Mouse (Mus musculus) intestine, embryonic 16.5 days (tissue): Measurements from ENCODE around the gene Shisa8. TPM values are rescaled to one million over a fixed set of nuclear protein-coding genes. Genes with fewer than 3 reads are reported as not detected.
A peak's percentile ranks its signal among the peaks of the same experiment; 100 is the strongest.

Experiments used
- ATAC-seq: fragments of 200-750 bp; cut with Nextera tagmentation; 2 replicates; pipeline ENCODE4 v1.8.0; 2017; ENCODE audit warnings: moderate TSS enrichment, moderate library complexity
- H3K27ac ChIP-seq: fragments of 300-500 bp; sonication (generic); 2 replicates; pipeline ENCODE4 v1.5.1; 2014; ENCODE audit warnings: mild to moderate bottlenecking, low read length
- H3K27me3 ChIP-seq: fragments of 300-500 bp; sonication (generic); replicated peaks from 2 replicates; pipeline ENCODE4 v1.6.1; 2014; ENCODE audit warnings: low read length, control low read depth, mixed read lengths; ENCODE audit not compliant: control insufficient read depth, insufficient read depth
- H3K36me3 ChIP-seq: fragments of 300-500 bp; sonication (generic); 2 replicates; pipeline ENCODE4 v1.6.1; 2014; ENCODE audit warnings: low read length, control low read depth; ENCODE audit not compliant: control insufficient read depth, insufficient read depth
- H3K4me1 ChIP-seq: fragments of 300-500 bp; sonication (generic); 2 replicates; pipeline ENCODE4 v1.6.1; 2014; ENCODE audit warnings: low read length, control low read depth, mixed read lengths; ENCODE audit not compliant: control insufficient read depth, insufficient read depth
- H3K4me2 ChIP-seq: fragments of 300-500 bp; sonication (generic); 2 replicates; pipeline ENCODE4 v1.6.1; 2014; ENCODE audit warnings: low read depth, low read length, control low read depth
- H3K4me3 ChIP-seq: fragments of 300-500 bp; sonication (generic); 2 replicates; pipeline ENCODE4 v1.5.1; 2014; ENCODE audit warnings: mild to moderate bottlenecking, low read length
- H3K9ac ChIP-seq: fragments of 300-500 bp; sonication (generic); 2 replicates; pipeline ENCODE4 v1.6.1; 2014; ENCODE audit warnings: low read depth, low read length
- H3K9me3 ChIP-seq: fragments of 300-500 bp; sonication (generic); 2 replicates; pipeline ENCODE4 v1.6.1; 2016; ENCODE audit warnings: low read length, control low read depth; ENCODE audit not compliant: control insufficient read depth
- WGBS: fragments of 180-500 bp; shearing (Covaris S2); extraction: QIAGEN DNeasy Blood & Tissue Kit; methylation state at CpG from one replicate; pipeline ENCODE4 v1.1.7; 2014; 5-methylcytosine and 5-hydroxymethylcytosine counted together
- polyA plus RNA-seq: library from polyadenylated mRNA; unstranded; fragments of >200 nt; fragmentation: Nextera tagmentation; extraction: Ambion mirVana; gene quantifications from 2 replicates; pipeline ENCODE4 v1.2.1, GENCODE M21; 2015

Gene Shisa8
- polyA plus RNA-seq, 1 experiment from 2014 or later = 0.09 TPM

GRCm38 (mm10) chr15:82163356-82164060, 49.1 kb downstream of the Shisa8 start:
- Histone ChIP-seq H3K9me3 (no peaks in the 10 kb centered on the region), H3K9ac (0 out of 2 replicates have a peak overlapping the region, but pooled peaks have one; percentile 26), H3K4me3 (no peak overlapping the region), H3K4me1 (peaks cover 78% of the 10 kb centered on the region), H3K27me3 (no peaks in the 10 kb centered on the region), H3K4me2 (peak overlapping the region; percentile 39; the same call in 1 of the 2 replicates), H3K27ac (peak overlapping the region; percentile 86), H3K36me3 (no peaks in the 10 kb centered on the region)
- 82% methylated on average over 10 of the region's 10 CpGs for WGBS
- no peak for ATAC-seq

- ATAC-seq = no peak
- WGBS = 83% methylated on average over 12 of the region's 12 CpGs
- Histone ChIP-seq H3K36me3 (no peaks in the 10 kb centered on the region), H3K4me1 (peaks cover 80% of the 10 kb centered on the region), H3K27ac (no peak overlapping the region), H3K27me3 (no peaks in the 10 kb centered on the region), H3K9ac (no peak overlapping the region), H3K4me2 (no peak overlapping the region), H3K4me3 (no peak overlapping the region), H3K9me3 (no peaks in the 10 kb centered on the region)
Measured at GRCm38 (mm10) chr15:82161965-82162600, 50.5 kb downstream of the Shisa8 start.

- no peaks in the 10 kb centered on the region for H3K9me3 ChIP-seq
- 60% methylated on average over 11 of the region's 11 CpGs for WGBS
- peaks cover 73% of the 10 kb centered on the region for H3K4me1 ChIP-seq
- H3K27me3 ChIP-seq = no peaks in the 10 kb centered on the region
- H3K4me3 ChIP-seq = no peak overlapping the region
- H3K4me2 ChIP-seq = no peak overlapping the region
- 0 out of 2 replicates have a peak overlapping the region, but pooled peaks have one; percentile 10 for H3K27ac ChIP-seq
- H3K36me3 ChIP-seq = peaks cover 2% of the 10 kb centered on the region; the same call in 1 of the 2 replicates
- no peak overlapping the region for H3K9ac ChIP-seq
- no peak for ATAC-seq
Measured at GRCm38 (mm10) chr15:82160731-82161640, 51.6 kb downstream of the Shisa8 start.

- no peak overlapping the region for H3K4me2 ChIP-seq
- peaks cover 63% of the 10 kb centered on the region for H3K4me1 ChIP-seq
- peak overlapping the region; percentile 75 for H3K27ac ChIP-seq
- WGBS = 77% methylated on average over 9 of the region's 9 CpGs
- H3K27me3 ChIP-seq = no peaks in the 10 kb centered on the region
- H3K9ac ChIP-seq = no peak overlapping the region
- H3K36me3 ChIP-seq = peaks cover 2% of the 10 kb centered on the region
- ATAC-seq = no peak
- H3K4me3 ChIP-seq = no peak overlapping the region
- no peaks in the 10 kb centered on the region for H3K9me3 ChIP-seq
Measured at GRCm38 (mm10) chr15:82159471-82159870, 53.1 kb downstream of the Shisa8 start.

- peak overlapping the region; percentile 27 for H3K9ac ChIP-seq
- 0 out of 2 replicates have a peak, but pooled peaks have one; percentile 16 for ATAC-seq
- WGBS = 36% methylated on average over 17 of the region's 17 CpGs
- H3K36me3 ChIP-seq = peaks cover 2% of the 10 kb centered on the region
- H3K4me2 ChIP-seq = peak overlapping the region; percentile 7; the same call in 1 of the 2 replicates
- H3K4me1 ChIP-seq = peaks cover 59% of the 10 kb centered on the region
- H3K27ac ChIP-seq = peak overlapping the region; percentile 75
- no peaks in the 10 kb centered on the region for H3K27me3 ChIP-seq
- H3K4me3 ChIP-seq = no peak overlapping the region
- H3K9me3 ChIP-seq = no peaks in the 10 kb centered on the region
Measured at GRCm38 (mm10) chr15:82158243-82159035, 54.2 kb downstream of the Shisa8 start.

- H3K9me3 ChIP-seq = no peaks in the 10 kb centered on the region
- no peak for ATAC-seq
- WGBS = 61% methylated on average over 10 of the region's 10 CpGs
Measured at GRCm38 (mm10) chr15:82156902-82157301, 55.7 kb downstream of the Shisa8 start.

GRCm38 (mm10) chr15:82156298-82156697, 56.3 kb downstream of the Shisa8 start:
- Histone ChIP-seq H3K27me3 (no peaks in the 10 kb centered on the region), H3K36me3 (peaks cover 2% of the 10 kb centered on the region), H3K27ac (no peak overlapping the region), H3K4me1 (peaks cover 52% of the 10 kb centered on the region), H3K9me3 (no peaks in the 10 kb centered on the region), H3K4me2 (no peak overlapping the region), H3K9ac (no peak overlapping the region), H3K4me3 (no peak overlapping the region)
- 88% methylated on average over 6 of the region's 6 CpGs for WGBS
- no peak for ATAC-seq

More at GRCm38 (mm10) chr15:82156902-82157301, 55.7 kb downstream of the Shisa8 start:
- H3K4me1 ChIP-seq = peaks cover 56% of the 10 kb centered on the region
- H3K27ac ChIP-seq = no peak overlapping the region
- H3K4me3 ChIP-seq = no peak overlapping the region
- H3K9ac ChIP-seq = no peak overlapping the region
- H3K4me2 ChIP-seq = no peak overlapping the region
- no peaks in the 10 kb centered on the region for H3K27me3 ChIP-seq
- H3K36me3 ChIP-seq = peaks cover 2% of the 10 kb centered on the region
